Comparison of ENCODE assay signal across 8 mouse cellular contexts in the genomic region with DNA sequence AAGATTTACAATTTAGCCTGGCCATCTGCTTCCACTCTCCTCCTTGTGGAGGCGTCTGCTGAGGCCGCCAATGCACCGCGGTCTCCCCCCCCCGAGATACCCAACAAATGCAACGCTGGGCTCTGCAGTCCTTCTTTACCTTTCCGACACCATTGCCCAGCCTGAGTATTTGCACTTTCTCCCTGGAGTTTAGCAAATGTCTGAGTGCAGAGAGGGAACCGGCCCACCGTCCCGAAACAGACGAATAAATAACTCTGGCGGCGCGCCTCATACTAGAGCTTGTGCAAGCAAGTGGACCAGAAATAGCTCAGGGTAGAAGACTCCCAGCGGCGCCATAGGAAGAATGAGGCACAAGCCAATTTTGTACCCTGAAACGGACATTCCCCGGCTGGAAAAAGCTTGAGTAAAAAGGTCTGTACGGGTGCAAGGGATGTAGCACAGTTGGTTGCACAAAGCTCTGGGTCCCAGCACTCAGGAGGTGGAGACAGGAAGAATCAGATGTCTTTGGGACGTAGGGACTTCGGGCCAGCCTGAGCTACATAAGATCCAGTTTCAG. TPM values are rescaled to one million over a fixed set of nuclear protein-coding genes. Genes with fewer than 3 reads are reported as not detected.
DNase-seq lines count a peak whose midpoint lies in the region; ATAC-seq lines count a peak whose summit lies in the region.

No protein-coding gene starts in this region.

- peak overlapping the region; percentile 74 for H3K27ac ChIP-seq in hindbrain, embryonic 10.5 days

- ATAC-seq in activated CD4-positive, CD25-positive, alpha-beta regulatory T cell, adult 4 months: no peak

- peak; percentile 28 for DNase-seq in T-cell, adult 2 months (ENCODE audit: low spot score)
- peak; percentile 78 for DNase-seq in cerebellum, adult 9-11 months
- DNase-seq in forelimb bud, embryonic 11.5 days (ENCODE audit: low read depth, low spot score): peak; percentile 37
- peak; percentile 61 for DNase-seq in hindbrain, embryonic 10.5 days (ENCODE audit: low spot score)
- peak; percentile 57 to 63 for DNase-seq in layer of hippocampus, postnatal 14 days (ENCODE audit: low spot score in 2 of 2)
- peak; percentile 57 for DNase-seq in lung, postnatal 25 days (ENCODE audit: low spot score)
- DNase-seq in retina, embryonic 14.5 days (ENCODE audit: low spot score): peak; percentile 54

- peak overlapping the region; percentile 64 for H3K4me3 ChIP-seq in hindbrain, embryonic 10.5 days

- WGBS in hindbrain, embryonic 10.5 days: 3% methylated on average over 21 of the region's 21 CpGs

- no peaks in the 10 kb centered on the region for H3K9me3 ChIP-seq in hindbrain, embryonic 10.5 days

- peaks cover 44% of the 10 kb centered on the region for H3K4me1 ChIP-seq in hindbrain, embryonic 10.5 days (replicated peaks)

- no peaks in the 10 kb centered on the region for H3K36me3 ChIP-seq in hindbrain, embryonic 10.5 days

- peaks cover 8% of the 10 kb centered on the region for H3K27me3 ChIP-seq in hindbrain, embryonic 10.5 days (ENCODE audit: insufficient read depth, poor library complexity, severe bottlenecking)

RNA-seq across cellular contexts. Expression of gene Myl6b, which starts 0.7 kb away (rescaled TPM):
- 2.8 TPM in 2 replicates for polyA plus RNA-seq in hindbrain, embryonic 10.5 days (2016; fragmentation: Nextera tagmentation; extraction: Ambion mirVana)
- total RNA-seq in layer of hippocampus, postnatal 14 days (2021): 10 to 100 TPM; 15.5 to 16.2 TPM
- polyA plus RNA-seq in activated CD4-positive, CD25-positive, alpha-beta regulatory T cell, adult 4 months (2017; shearing (Covaris generic)): 1 to 10 TPM; 2.0 to 6.9 TPM

RNA-seq across cellular contexts. Expression of gene Myl6, which starts 5.2 kb away (rescaled TPM):
- 866 and 958 TPM in 2 replicates for polyA plus RNA-seq in hindbrain, embryonic 10.5 days (2016; fragmentation: Nextera tagmentation; extraction: Ambion mirVana)
- 100 to 1,000 TPM; 596 to 608 TPM for total RNA-seq in layer of hippocampus, postnatal 14 days (2021)
- polyA plus RNA-seq in activated CD4-positive, CD25-positive, alpha-beta regulatory T cell, adult 4 months (2017; shearing (Covaris generic)): 1,000 to 10,000 TPM; 1,113 TPM

RNA-seq across cellular contexts. Expression of gene Esyt1, which starts 26.5 kb away (rescaled TPM):
- 20.2 and 22.0 TPM in 2 replicates for polyA plus RNA-seq in hindbrain, embryonic 10.5 days (2016; fragmentation: Nextera tagmentation; extraction: Ambion mirVana)
- 1 to 10 TPM; 8.6 to 9.1 TPM for total RNA-seq in layer of hippocampus, postnatal 14 days (2021)
- 10 to 100 TPM; 77.5 to 80.7 TPM for polyA plus RNA-seq in activated CD4-positive, CD25-positive, alpha-beta regulatory T cell, adult 4 months (2017; shearing (Covaris generic))

RNA-seq across cellular contexts. Expression of gene Smarcc2, which starts 40.1 kb away (rescaled TPM):
- polyA plus RNA-seq in hindbrain, embryonic 10.5 days (2016; fragmentation: Nextera tagmentation; extraction: Ambion mirVana): 72.2 and 106 TPM in 2 replicates
- total RNA-seq in layer of hippocampus, postnatal 14 days (2021): 100 to 1,000 TPM; 208 to 212 TPM
- polyA plus RNA-seq in activated CD4-positive, CD25-positive, alpha-beta regulatory T cell, adult 4 months (2017; shearing (Covaris generic)): 10 to 100 TPM; 53.8 to 54.8 TPM

RNA-seq across cellular contexts. Expression of gene Zc3h10, which starts 48.4 kb away (rescaled TPM):
- 16.9 and 19.9 TPM in 2 replicates for polyA plus RNA-seq in hindbrain, embryonic 10.5 days (2016; fragmentation: Nextera tagmentation; extraction: Ambion mirVana)
- total RNA-seq in layer of hippocampus, postnatal 14 days (2021): 10 to 100 TPM in 1 of 2 experiments, 1 to 10 TPM in 1; 9.1 to 12.0 TPM
- polyA plus RNA-seq in activated CD4-positive, CD25-positive, alpha-beta regulatory T cell, adult 4 months (2017; shearing (Covaris generic)): 10 to 100 TPM in 1 of 2 experiments, 1 to 10 TPM in 1; 6.4 to 10.1 TPM

Comparison
In these comparisons a context has a peak if more than half of its experiments do, and no peak if none do; other contexts are left out.
1. DNase-seq: peak in every context shown above with its lines; median percentile 78 in cerebellum, adult 9-11 months; 61 in hindbrain, embryonic 10.5 days; 60 in layer of hippocampus, postnatal 14 days; 57 in lung, postnatal 25 days; 54 in retina, embryonic 14.5 days; 37 in forelimb bud, embryonic 11.5 days; 28 in T-cell, adult 2 months.